ENCODE assay signal across 8 mouse cellular contexts in genomic region chr10:40328004-40328551, GRCm38 (mm10). TPM values are rescaled to one million over a fixed set of nuclear protein-coding genes. Genes with fewer than 3 reads are reported as not detected.
DNase-seq lines count a peak whose midpoint lies in the region; ATAC-seq and TF ChIP-seq lines count a peak whose summit lies in the region.
"Had no signal": no experiment of that assay in that cellular context is flagged by ENCODE, and none has a peak within 500 bp of the region (broad histone marks: within the 10 kb centered on the region; RNA-seq: fewer than 3 reads in every experiment).

No protein-coding gene starts in this region.

- H3K9me3 ChIP-seq in ES-E14 (ENCODE audit: control insufficient read depth, insufficient read depth, low read depth, low read length): no peaks in the 10 kb centered on the region
- H3K9me3 ChIP-seq in heart, embryonic 16.5 days (replicated peaks; ENCODE audit: control insufficient read depth, low read length): peaks cover 4% of the 10 kb centered on the region; the same call in 1 of the 2 replicates
- no peaks in the 10 kb centered on the region for H3K9me3 ChIP-seq in hindbrain, embryonic 16.5 days (ENCODE audit: control insufficient read depth, low read length)
- H3K9me3 ChIP-seq: hindbrain, embryonic 15.5 days had no signal

- in situ Hi-C loops in ES-E14 (cut with MboI; ENCODE audit: low sequenced_read_pairs in 2 of 2, unreplicated experiment in 2 of 2): no loop called here

- H3K36me3 ChIP-seq in ES-E14 (ENCODE audit: control insufficient read depth, insufficient read depth, low read length, poor library complexity, severe bottlenecking): no peaks in the 10 kb centered on the region
- H3K36me3 ChIP-seq in heart, embryonic 16.5 days (ENCODE audit: control insufficient read depth, insufficient read depth): no peaks in the 10 kb centered on the region
- H3K36me3 ChIP-seq in hindbrain, embryonic 16.5 days (ENCODE audit: control insufficient read depth, insufficient read depth, low read length): no peaks in the 10 kb centered on the region
- H3K36me3 ChIP-seq: hindbrain, embryonic 15.5 days had no signal

- H3K9ac ChIP-seq in ES-E14 (ENCODE audit: insufficient read depth, low read depth, low read length, poor library complexity, severe bottlenecking): no peak overlapping the region
- no peak overlapping the region for H3K9ac ChIP-seq in heart, embryonic 16.5 days (ENCODE audit: low read length)
- H3K9ac ChIP-seq in hindbrain, embryonic 16.5 days (ENCODE audit: low read depth, low read length): no peak overlapping the region
- H3K9ac ChIP-seq: hindbrain, embryonic 15.5 days had no signal

- H3K4me1 ChIP-seq in ES-E14 (ENCODE audit: control insufficient read depth in 2 of 2, insufficient read depth in 2 of 2, low read length in 2 of 2, poor library complexity in 1 of 2): peaks cover 2 to 4% of the 10 kb centered on the region in 2 experiments; a peak in 1 of 4 replicates
- H3K4me1 ChIP-seq in heart, embryonic 16.5 days (ENCODE audit: control insufficient read depth, insufficient read depth, low read length): peaks cover 4% of the 10 kb centered on the region; the same call in 1 of the 2 replicates
- no peaks in the 10 kb centered on the region for H3K4me1 ChIP-seq in hindbrain, embryonic 16.5 days (ENCODE audit: control insufficient read depth, insufficient read depth, low read depth, low read length)
- H3K4me1 ChIP-seq: hindbrain, embryonic 15.5 days had no signal

- H3K27ac ChIP-seq in ES-E14 (ENCODE audit: insufficient read depth, low read depth, low read length, poor library complexity, severe bottlenecking): no peak overlapping the region
- H3K27ac ChIP-seq in heart, embryonic 16.5 days (ENCODE audit: low read length): peak overlapping the region; percentile 44
- no peak overlapping the region for H3K27ac ChIP-seq in hindbrain, embryonic 16.5 days (ENCODE audit: low read depth, low read length)
- H3K27ac ChIP-seq: hindbrain, embryonic 15.5 days had no signal

- ATAC-seq in heart, embryonic 16.5 days (replicated peaks; ENCODE audit: extremely low read depth, insufficient read depth, low FRiP score): peak; percentile 60
- peak; percentile 94 for ATAC-seq in megakaryocyte progenitor cell, adult 5-6 weeks (replicated peaks; ENCODE audit: poor library complexity)
- ATAC-seq in hindbrain, embryonic 16.5 days: no peak

- no peaks in the 10 kb centered on the region for H3K27me3 ChIP-seq in heart, embryonic 16.5 days (ENCODE audit: control insufficient read depth, insufficient read depth, low read length)
- H3K27me3 ChIP-seq in hindbrain, embryonic 16.5 days (replicated peaks; ENCODE audit: control insufficient read depth, insufficient read depth, low read length): no peaks in the 10 kb centered on the region
- H3K27me3 ChIP-seq: hindbrain, embryonic 15.5 days had no signal

- DNase-seq in ES-E14 (ENCODE audit: low read depth, low spot score): no peak
- DNase-seq in R1 (ENCODE audit: low read depth, low spot score): peak; percentile 72
- DNase-seq in right cerebral cortex, postnatal 4 days: no peak
- no peak for DNase-seq in layer of hippocampus, adult 8-10 months (ENCODE audit: low spot score in 2 of 2)

- no peak overlapping the region for H3K4me3 ChIP-seq in ES-E14 (ENCODE audit: insufficient read depth in 1 of 2, low read depth in 1 of 2, low read length in 2 of 2, poor library complexity in 1 of 2, severe bottlenecking in 1 of 2)
- H3K4me3 ChIP-seq in heart, embryonic 16.5 days (ENCODE audit: low read length): no peak overlapping the region
- H3K4me3 ChIP-seq in hindbrain, embryonic 16.5 days (ENCODE audit: low read length): no peak overlapping the region
- H3K4me3 ChIP-seq: hindbrain, embryonic 15.5 days had no signal

- no peak overlapping the region; the same call in 1 of the 2 replicates for H3K4me2 ChIP-seq in heart, embryonic 16.5 days (ENCODE audit: low read depth, low read length)
- H3K4me2 ChIP-seq in hindbrain, embryonic 16.5 days (ENCODE audit: low read length): no peak overlapping the region
- H3K4me2 ChIP-seq: hindbrain, embryonic 15.5 days had no signal

- 26% methylated on average over 9 of the region's 9 CpGs for WGBS in heart, embryonic 16.5 days
- 86% methylated on average over 9 of the region's 9 CpGs for WGBS in hindbrain, embryonic 16.5 days

TF ChIP-seq in ES-E14, 5 proteins besides CTCF, POLR2A, EP300 and RAD21:
- TF ChIP-seq ZC3H11A (IDR thresholded peaks at IDR 0.05; ENCODE audit: borderline replicate concordance, low read depth, low read length) (no peak), MAFK (IDR thresholded peaks at IDR 0.05; ENCODE audit: insufficient read depth, low read depth, low read length) (peak; percentile 45; the same call in 1 of the 2 replicates), HCFC1 (IDR thresholded peaks at IDR 0.05; ENCODE audit: borderline replicate concordance, insufficient read depth, low read length) (no peak)

RNA-seq across cellular contexts. Expression of gene Cdk19, which starts 11.3 kb away (rescaled TPM):
- total RNA-seq in ES-E14 (2012; rRNA removed): 6.4 and 6.5 TPM in 2 replicates
- 6.5 and 7.0 TPM in 2 replicates for polyA plus RNA-seq in heart, embryonic 16.5 days (2015; fragmentation: Nextera tagmentation; extraction: Ambion mirVana)
- 47.8 and 49.0 TPM in 2 replicates for total RNA-seq in megakaryocyte progenitor cell, adult 5-6 weeks (2015)
- 38.6 and 39.0 TPM in 2 replicates for total RNA-seq in megakaryocyte progenitor cell, adult 5-6 weeks (2017)
- 10 to 100 TPM; 32.8 to 35.1 (median 34.0) TPM for total RNA-seq in layer of hippocampus, adult 8-10 months (2022)
- polyA plus RNA-seq in hindbrain, embryonic 16.5 days (2015; fragmentation: Nextera tagmentation; extraction: Ambion mirVana): 9.6 and 11.0 TPM in 2 replicates

RNA-seq across cellular contexts. Expression of gene Amd1, which starts 26.1 kb away (rescaled TPM):
- total RNA-seq in ES-E14 (2012; rRNA removed): 108 and 126 TPM in 2 replicates
- polyA plus RNA-seq in heart, embryonic 16.5 days (2015; fragmentation: Nextera tagmentation; extraction: Ambion mirVana): 31.3 and 35.4 TPM in 2 replicates
- total RNA-seq in megakaryocyte progenitor cell, adult 5-6 weeks (2015): 153 and 160 TPM in 2 replicates
- 170 and 202 TPM in 2 replicates for total RNA-seq in megakaryocyte progenitor cell, adult 5-6 weeks (2017)
- total RNA-seq in layer of hippocampus, adult 8-10 months (2022): 10 to 100 TPM; 72.0 to 95.1 (median 79.5) TPM
- polyA plus RNA-seq in hindbrain, embryonic 16.5 days (2015; fragmentation: Nextera tagmentation; extraction: Ambion mirVana): 35.5 and 40.4 TPM in 2 replicates
